Mouse (Mus musculus) E14TG2a.4 (cell line): ENCODE data around the gene Mon2.

ENCODE experiments used
- CTCF ChIP-seq: conservative IDR thresholded peaks from 2 replicates; pipeline ENCODE4 v1.5.1; 2014; ENCODE audit warnings: low read length
- POU5F1 ChIP-seq: IDR thresholded peaks from 2 replicates; pipeline ENCODE4 v1.6.1; 2014; ENCODE audit warnings: low read length, borderline replicate concordance

DNA sequence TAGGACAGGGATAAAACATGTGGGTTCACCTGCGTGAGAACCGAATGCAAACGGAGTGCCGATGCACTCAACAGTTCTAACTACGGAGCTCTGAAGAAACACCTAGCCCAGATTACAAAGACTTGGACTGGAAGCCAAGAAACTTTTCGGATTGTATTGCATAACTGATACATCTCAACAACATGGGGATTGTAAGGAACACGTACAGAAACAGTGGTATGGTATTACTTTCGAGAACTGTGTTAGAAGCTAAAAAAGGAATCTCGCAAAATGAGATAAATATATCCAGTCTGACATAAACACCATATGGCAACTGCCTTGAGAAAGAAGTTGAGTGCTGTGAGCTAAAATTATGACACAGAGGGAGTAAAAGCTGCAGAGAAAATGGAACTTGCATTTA, 86.4 kb downstream of the Mon2 start:
- no peak for TF ChIP-seq CTCF
- TF ChIP-seq POU5F1 = no peak
